Mouse (Mus musculus): ENCODE results near the gene Gps1. TPM values are rescaled to one million over a fixed set of nuclear protein-coding genes. Genes with fewer than 3 reads are reported as not detected.
"Not testable (repeated sequence)": the region's sequence is repeated elsewhere in the genome, so short reads cannot be mapped to it uniquely, and the experiment has no call there.

Gps1 gene
- polyA plus RNA-seq, 1 experiment from 2014 or later = 94.5 TPM

DNA sequence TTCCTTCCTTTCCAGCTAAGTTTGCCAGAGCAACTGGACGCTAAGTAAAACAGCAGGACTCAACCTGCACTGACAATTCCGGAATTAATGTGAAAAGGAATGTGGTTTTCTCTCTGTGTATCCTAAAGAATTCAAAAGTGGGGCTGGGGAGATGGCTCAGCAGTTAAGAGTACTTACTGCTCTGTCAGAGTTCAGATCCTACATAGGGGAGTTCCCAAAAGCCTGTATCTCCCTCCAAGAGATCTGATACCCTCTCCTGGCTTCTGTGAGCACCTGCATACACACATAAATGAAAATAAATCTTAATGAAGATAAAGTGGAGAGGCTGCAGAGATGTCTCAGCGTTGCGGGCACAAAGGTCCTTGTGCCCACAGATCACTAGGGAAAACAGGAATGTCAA is 32.5 kb upstream of the Gps1 start:
- no peak overlapping the region for H3K9ac ChIP-seq (ENCODE audit: low read length)
- H3K9me3 ChIP-seq (ENCODE audit: control insufficient read depth, low read length) = no peaks in the 10 kb centered on the region
- H3K4me3 ChIP-seq (ENCODE audit: low read depth, low read length) = no peak overlapping the region
- no peak for DNase-seq (ENCODE audit: low spot score)
- H3K27ac ChIP-seq (replicated peaks) = no peak overlapping the region
- TF ChIP-seq EP300 (optimal IDR thresholded peaks at IDR 0.05) (no peak), CTCF (IDR thresholded peaks at IDR 0.05; ENCODE audit: low read depth) (no peak)
- no peaks in the 10 kb centered on the region for H3K36me3 ChIP-seq (ENCODE audit: control insufficient read depth, insufficient read depth, low read length)
- H3K27me3 ChIP-seq (ENCODE audit: control insufficient read depth, insufficient read depth, low read length) = no peaks in the 10 kb centered on the region
- ATAC-seq (ENCODE audit: low FRiP score, low TSS enrichment) = no peak
- no peak overlapping the region for H3K4me2 ChIP-seq (replicated peaks; ENCODE audit: low read depth)
- 49% methylated on average over 4 of the region's 4 CpGs for WGBS
- no peaks in the 10 kb centered on the region for H3K4me1 ChIP-seq (replicated peaks; ENCODE audit: control insufficient read depth, insufficient read depth)

DNA sequence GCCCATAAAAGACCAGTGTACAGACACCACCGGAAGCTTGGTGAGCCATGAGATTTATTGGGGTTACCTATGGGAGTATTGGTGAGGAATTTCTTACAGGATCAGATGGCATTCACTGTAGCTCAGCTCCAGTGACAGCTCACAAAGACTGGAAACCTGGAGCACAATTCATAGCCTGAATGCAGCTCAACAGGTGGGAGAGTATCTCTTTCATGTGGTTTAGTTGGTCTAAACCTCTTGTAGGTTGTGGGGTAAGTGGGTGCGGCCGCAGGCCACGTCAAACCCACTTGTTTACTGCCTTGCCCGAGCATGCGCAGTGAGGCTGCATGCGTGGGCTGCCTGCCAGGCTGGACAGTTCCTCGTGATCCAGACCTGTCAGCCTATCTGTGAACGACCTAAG is 23.8 kb upstream of the Gps1 start:
- no peaks in the 10 kb centered on the region for H3K9me3 ChIP-seq (ENCODE audit: control insufficient read depth, low read length)
- TF ChIP-seq CTCF (IDR thresholded peaks at IDR 0.05; ENCODE audit: low read depth) (no peak), EP300 (optimal IDR thresholded peaks at IDR 0.05) (no peak)
- H3K27me3 ChIP-seq (ENCODE audit: control insufficient read depth, insufficient read depth, low read length) = no peaks in the 10 kb centered on the region
- no peak overlapping the region for H3K9ac ChIP-seq (ENCODE audit: low read length)
- no peak overlapping the region for H3K27ac ChIP-seq (replicated peaks)
- H3K4me3 ChIP-seq (ENCODE audit: low read depth, low read length) = no peak overlapping the region
- no peaks in the 10 kb centered on the region for H3K4me1 ChIP-seq (replicated peaks; ENCODE audit: control insufficient read depth, insufficient read depth)
- H3K36me3 ChIP-seq (ENCODE audit: control insufficient read depth, insufficient read depth, low read length) = no peaks in the 10 kb centered on the region
- no peak overlapping the region for H3K4me2 ChIP-seq (replicated peaks; ENCODE audit: low read depth)
- ATAC-seq (ENCODE audit: low FRiP score, low TSS enrichment) (no peak), DNase-seq (ENCODE audit: low spot score) (no peak)
- 74% methylated on average over 9 of the region's 9 CpGs for WGBS

DNA sequence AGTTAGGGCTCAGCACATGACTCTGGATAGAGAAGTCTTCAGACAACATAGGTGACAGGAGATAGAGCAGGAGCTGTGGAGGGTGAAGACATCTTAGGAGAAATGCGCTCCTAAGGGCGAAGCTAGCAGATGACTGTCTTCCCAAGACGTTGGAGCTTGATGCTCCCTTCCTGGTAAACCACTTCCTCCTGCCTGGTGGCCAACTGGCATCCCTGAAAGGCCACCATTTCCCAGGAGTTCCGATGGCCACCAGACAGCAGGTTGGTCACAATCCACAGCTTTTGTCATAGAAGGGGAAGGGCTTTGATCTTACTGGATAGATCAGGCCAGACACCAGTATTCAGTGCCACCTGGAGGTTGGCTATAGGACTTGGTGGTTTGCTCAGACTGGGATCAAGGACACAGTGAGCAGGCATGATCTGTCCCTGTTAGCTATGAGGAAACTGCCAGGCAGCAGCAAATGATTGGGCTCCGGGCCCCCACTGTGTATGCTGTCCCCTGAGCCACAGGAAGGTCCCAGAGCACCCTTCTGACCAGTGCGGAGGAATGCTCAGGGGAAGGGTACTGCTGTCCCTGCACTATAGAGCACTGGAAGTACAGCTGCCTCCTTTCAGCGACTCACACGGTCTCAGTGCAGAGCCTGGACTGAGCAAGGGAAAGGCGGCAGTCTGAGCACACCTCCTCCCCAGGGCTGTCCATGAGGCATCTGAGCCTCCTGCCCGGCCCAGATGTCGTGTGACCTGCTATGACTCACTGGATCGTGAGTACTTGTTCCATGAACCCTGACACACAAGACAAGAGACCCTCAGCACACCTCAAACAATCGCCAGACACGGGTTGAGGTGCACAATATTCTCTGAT is 22.0 kb upstream of the Gps1 start:
- H3K4me1 ChIP-seq (replicated peaks; ENCODE audit: control insufficient read depth, insufficient read depth) = no peaks in the 10 kb centered on the region
- H3K27ac ChIP-seq (replicated peaks) = peak overlapping the region; percentile 67
- WGBS = 54% methylated on average over 14 of the region's 14 CpGs
- DNase-seq (ENCODE audit: low spot score) (peak; percentile 70), ATAC-seq (ENCODE audit: low FRiP score, low TSS enrichment) (peak; percentile 87)
- H3K36me3 ChIP-seq (ENCODE audit: control insufficient read depth, insufficient read depth, low read length) = no peaks in the 10 kb centered on the region
- no peaks in the 10 kb centered on the region for H3K9me3 ChIP-seq (ENCODE audit: control insufficient read depth, low read length)
- H3K4me2 ChIP-seq (replicated peaks; ENCODE audit: low read depth) = no peak overlapping the region
- TF ChIP-seq CTCF (IDR thresholded peaks at IDR 0.05; ENCODE audit: low read depth) (peak; percentile 27), EP300 (optimal IDR thresholded peaks at IDR 0.05) (no peak)
- no peak overlapping the region for H3K9ac ChIP-seq (ENCODE audit: low read length)
- H3K4me3 ChIP-seq (ENCODE audit: low read depth, low read length) = no peak overlapping the region
- H3K27me3 ChIP-seq (ENCODE audit: control insufficient read depth, insufficient read depth, low read length) = no peaks in the 10 kb centered on the region

DNA sequence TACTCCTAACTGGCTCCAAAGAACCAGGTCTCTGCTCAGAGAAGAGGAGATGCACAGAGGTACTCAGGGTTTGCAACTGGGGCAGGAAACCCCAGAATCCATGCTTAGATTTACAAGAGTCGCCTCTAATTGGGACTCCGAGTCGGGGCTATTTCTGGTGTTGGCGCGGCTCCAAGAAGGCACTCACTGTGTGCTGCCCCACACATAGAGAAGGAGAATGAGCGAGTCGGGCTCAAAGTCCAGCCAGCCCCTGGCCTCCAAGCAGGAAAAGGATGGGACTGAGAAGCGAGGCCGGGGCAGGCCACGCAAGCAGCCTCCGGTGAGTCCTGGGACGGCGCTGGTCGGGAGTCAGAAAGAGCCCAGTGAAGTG is 21.4 kb upstream of the Gps1 start, which contains the start of gene Hmga1b:
TSS of gene Hmga1b (plus strand) at position 123 of the 370 bp plus-strand sequence.
- H3K36me3 ChIP-seq (ENCODE audit: control insufficient read depth, insufficient read depth, low read length); H3K9ac ChIP-seq (ENCODE audit: low read length); H3K9me3 ChIP-seq (ENCODE audit: control insufficient read depth, low read length); H3K27me3 ChIP-seq (ENCODE audit: control insufficient read depth, insufficient read depth, low read length); H3K4me1 ChIP-seq (replicated peaks; ENCODE audit: control insufficient read depth, insufficient read depth); H3K4me3 ChIP-seq (ENCODE audit: low read depth, low read length): not testable (repeated sequence)
- DNase-seq (ENCODE audit: low spot score) (peak; percentile 64), ATAC-seq (ENCODE audit: low FRiP score, low TSS enrichment) (peak; percentile 58)
- Histone ChIP-seq H3K4me2 (replicated peaks; ENCODE audit: low read depth) (0 out of 2 replicates have a peak within 1 kb of the TSS, but pooled peaks have one; percentile 8), H3K27ac (replicated peaks) (peak within 1 kb of the TSS; percentile 67)
- WGBS = 19% methylated on average over 14 of the region's 14 CpGs

DNA sequence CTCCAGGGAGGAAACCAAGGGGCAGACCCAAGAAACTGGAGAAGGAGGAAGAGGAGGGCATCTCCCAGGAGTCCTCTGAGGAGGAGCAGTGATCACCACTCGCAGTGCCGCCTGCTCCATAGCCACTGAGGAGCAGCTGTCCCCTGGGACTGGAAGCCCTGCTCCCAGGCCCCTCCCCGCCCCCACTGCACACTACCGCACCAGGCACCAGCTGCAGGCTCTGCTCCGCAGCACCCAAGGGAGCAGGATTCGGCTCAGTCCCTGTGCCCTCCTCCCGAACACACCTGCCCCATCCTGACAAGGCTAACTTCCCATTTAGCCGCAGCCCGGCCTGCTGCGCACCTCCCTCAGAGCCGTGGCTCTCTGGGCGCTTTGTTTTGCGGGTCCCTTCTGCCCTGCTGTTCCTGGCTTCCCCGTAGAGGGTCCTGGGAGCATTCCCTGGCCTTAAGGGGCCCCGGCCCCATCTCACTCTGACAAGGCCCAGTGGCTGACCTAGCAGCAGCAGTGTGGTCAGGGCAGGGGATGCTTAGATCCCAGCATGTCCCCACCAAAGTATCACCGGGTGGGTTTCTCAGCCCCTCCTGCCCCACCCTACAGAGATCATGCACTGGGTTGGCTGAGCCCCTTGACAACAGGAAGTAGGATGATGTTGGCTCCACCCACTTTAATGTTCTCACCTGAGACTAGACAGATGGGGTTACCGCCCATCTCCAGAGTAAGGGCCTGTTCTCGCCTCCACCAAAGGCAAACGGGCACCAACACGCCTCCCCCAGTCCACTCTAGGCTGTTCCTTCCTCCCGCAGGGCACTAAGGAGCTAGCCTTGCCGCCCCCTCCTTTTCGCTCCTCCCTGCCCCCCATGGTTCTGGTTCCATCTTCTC is 20.7 kb upstream of the Gps1 start:
- H3K27ac ChIP-seq (replicated peaks); H3K36me3 ChIP-seq (ENCODE audit: control insufficient read depth, insufficient read depth, low read length); H3K4me3 ChIP-seq (ENCODE audit: low read depth, low read length); DNase-seq (ENCODE audit: low spot score); H3K4me2 ChIP-seq (replicated peaks; ENCODE audit: low read depth); H3K9me3 ChIP-seq (ENCODE audit: control insufficient read depth, low read length); H3K9ac ChIP-seq (ENCODE audit: low read length); H3K27me3 ChIP-seq (ENCODE audit: control insufficient read depth, insufficient read depth, low read length); H3K4me1 ChIP-seq (replicated peaks; ENCODE audit: control insufficient read depth, insufficient read depth): not testable (repeated sequence)
- ATAC-seq (ENCODE audit: low FRiP score, low TSS enrichment) = peak; percentile 47
- 18% methylated on average over 2 of the region's 23 CpGs for WGBS

DNA sequence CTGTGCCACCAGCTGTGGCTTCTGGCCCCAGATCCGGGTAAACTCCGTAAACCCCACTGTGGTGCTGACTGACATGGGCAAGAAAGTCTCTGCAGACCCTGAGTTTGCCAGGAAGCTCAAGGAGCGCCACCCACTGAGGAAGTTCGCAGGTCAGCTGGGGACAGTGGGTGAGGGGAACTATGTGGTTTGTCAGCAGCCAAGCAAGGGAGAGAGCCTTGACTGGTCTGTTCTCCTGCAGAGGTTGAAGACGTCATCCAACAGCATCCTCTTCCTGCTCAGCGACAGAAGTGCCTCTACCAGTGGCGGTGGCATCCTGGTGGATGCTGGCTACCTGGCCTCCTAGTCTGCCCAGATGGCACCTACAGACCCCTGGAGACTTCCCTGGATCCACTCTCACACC is 17.0 kb upstream of the Gps1 start:
- 72% methylated on average over 3 of the region's 7 CpGs for WGBS
- H3K27ac ChIP-seq (replicated peaks); H3K27me3 ChIP-seq (ENCODE audit: control insufficient read depth, insufficient read depth, low read length); H3K36me3 ChIP-seq (ENCODE audit: control insufficient read depth, insufficient read depth, low read length); H3K4me2 ChIP-seq (replicated peaks; ENCODE audit: low read depth); H3K9ac ChIP-seq (ENCODE audit: low read length); H3K9me3 ChIP-seq (ENCODE audit: control insufficient read depth, low read length); ATAC-seq (ENCODE audit: low FRiP score, low TSS enrichment); H3K4me3 ChIP-seq (ENCODE audit: low read depth, low read length); H3K4me1 ChIP-seq (replicated peaks; ENCODE audit: control insufficient read depth, insufficient read depth); DNase-seq (ENCODE audit: low spot score): not testable (repeated sequence)

Data from stomach, postnatal 0 days (tissue).